Mouse (Mus musculus) liver, embryonic 14.5 days (tissue): ENCODE measurements around the gene Ptpn13. TPM values are rescaled to one million over a fixed set of nuclear protein-coding genes. Genes with fewer than 3 reads are reported as not detected.

Source experiments
- ATAC-seq: fragments of 200-750 bp; cut with Nextera tagmentation; 2 replicates; pipeline ENCODE4 v1.8.0; 2017; ENCODE audit warnings: moderate number of reproducible peaks, mild to moderate bottlenecking, moderate library complexity; ENCODE audit not compliant: insufficient read depth
- DNase-seq, 3 experiments: peaks; one replicate each; pipeline ENCODE4 v3.0.0-alpha.2; 2012 to 2013; ENCODE audit warnings: low read depth in 3 of 3, low spot score in 3 of 3
- H3K27ac ChIP-seq: fragments of 300-500 bp; sonication (generic); 2 replicates; pipeline ENCODE4 v1.5.1; 2014; ENCODE audit warnings: moderate library complexity, mild to moderate bottlenecking, control low read depth, inconsistent platforms
- H3K27me3 ChIP-seq: fragments of 300-500 bp; sonication (generic); 2 replicates; pipeline ENCODE4 v1.6.1; 2014; ENCODE audit warnings: mild to moderate bottlenecking, low read length, moderate library complexity; ENCODE audit not compliant: control insufficient read depth, insufficient read depth
- H3K36me3 ChIP-seq: fragments of 300-500 bp; sonication (generic); replicated peaks from 2 replicates; pipeline ENCODE4 v1.6.1; 2014; ENCODE audit warnings: low read depth; ENCODE audit not compliant: control insufficient read depth, insufficient read depth
- H3K4me1 ChIP-seq, 2 experiments: fragments of 200-500 bp in 1 of 2; fragments of 300-500 bp in 1 of 2; sonication (generic) in 1 of 2; replicated peaks; 2 replicates each; pipeline ENCODE4 v1.6.1; 2012 to 2014; ENCODE audit warnings: antibody characterized with exemption in 1 of 2, inconsistent platforms in 1 of 2, low read length in 1 of 2; ENCODE audit not compliant: control insufficient read depth in 2 of 2, insufficient read depth in 2 of 2
- H3K4me2 ChIP-seq: fragments of 300-500 bp; sonication (generic); 2 replicates; pipeline ENCODE4 v1.6.1; 2014; ENCODE audit warnings: low read depth, mild to moderate bottlenecking, control low read depth, moderate library complexity
- H3K4me3 ChIP-seq, 2 experiments: fragments of 200-500 bp in 1 of 2; fragments of 300-500 bp in 1 of 2; sonication (generic) in 1 of 2; 2 replicates each; pipeline ENCODE4 v1.5.1; 2012 to 2014; ENCODE audit warnings: low read depth in 2 of 2, low read length in 2 of 2, mild to moderate bottlenecking in 2 of 2, control low read depth in 1 of 2, inconsistent platforms in 1 of 2, moderate library complexity in 1 of 2; ENCODE audit not compliant: insufficient read depth in 1 of 2
- H3K9ac ChIP-seq: fragments of 300-500 bp; sonication (generic); replicated peaks from 2 replicates; pipeline ENCODE4 v1.6.1; 2014; ENCODE audit warnings: mild to moderate bottlenecking, control low read depth, moderate library complexity
- H3K9me3 ChIP-seq: fragments of 300-500 bp; sonication (generic); 2 replicates; pipeline ENCODE4 v1.6.1; 2016; ENCODE audit warnings: low read length, mixed read lengths; ENCODE audit not compliant: control insufficient read depth
- CTCF ChIP-seq: IDR thresholded peaks from 2 replicates; pipeline ENCODE4 v1.5.1; 2016; ENCODE audit warnings: antibody characterized with exemption, low read depth, control low read depth
- EP300 ChIP-seq: IDR thresholded peaks from 2 replicates; pipeline ENCODE4 v1.6.1; 2016; ENCODE audit warnings: antibody characterized with exemption, low read depth
- WGBS: fragments of 180-500 bp; shearing (Covaris S2); extraction: QIAGEN DNeasy Blood & Tissue Kit; methylation state at CpG from one replicate; pipeline ENCODE4 v1.1.7; 2014; ENCODE audit not compliant: insufficient replicate concordance; 5-methylcytosine and 5-hydroxymethylcytosine counted together
- polyA plus RNA-seq, 2 experiments: library from polyadenylated mRNA; depleted of rRNA in 1 of 2; stranded (reverse) in 1 of 2; unstranded in 1 of 2; fragments of >200 nt; fragmentation: Nextera tagmentation in 1 of 2; extraction: Ambion mirVana in 1 of 2; gene quantifications; 2 replicates each; pipeline versions ENCODE4 v1.2.1 to v1.2.3; 2012 to 2014

Gene Ptpn13
- polyA plus RNA-seq, 2 experiments: 0.53 to 1.0 TPM

DNA sequence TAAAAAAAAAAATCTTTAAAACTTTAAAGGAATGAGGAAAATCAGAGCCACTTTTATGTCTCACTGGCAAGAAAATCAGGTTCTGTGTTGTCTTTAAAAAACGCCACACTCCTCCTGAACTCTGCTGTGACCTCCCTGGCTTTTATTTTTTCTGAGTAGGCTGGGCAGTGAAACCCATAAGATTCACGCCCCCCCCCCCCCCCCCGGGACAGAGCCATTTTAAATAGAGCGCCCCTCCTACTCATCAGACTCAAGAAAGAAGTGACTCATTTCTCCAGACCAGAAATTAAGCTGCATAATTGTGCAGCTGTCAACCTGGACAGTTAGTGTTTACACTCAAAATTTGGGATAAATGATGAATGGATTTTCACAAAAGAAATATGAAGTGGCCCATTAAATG, 31.8 kb upstream of the Ptpn13 start:
- DNase-seq (no peak), ATAC-seq (no peak)
- no peak overlapping the region for H3K4me3 ChIP-seq
- no peak overlapping the region for H3K4me2 ChIP-seq
- H3K9ac ChIP-seq: no peak overlapping the region
- no peaks in the 10 kb centered on the region for H3K27me3 ChIP-seq
- H3K4me1 ChIP-seq: no peaks in the 10 kb centered on the region
- TF ChIP-seq CTCF: no peak
- TF ChIP-seq EP300: no peak
- H3K27ac ChIP-seq: no peak overlapping the region
- H3K36me3 ChIP-seq: no peaks in the 10 kb centered on the region
- H3K9me3 ChIP-seq: no peaks in the 10 kb centered on the region
- WGBS: 27% methylated on average over 4 of the region's 4 CpGs

GRCm38 (mm10) chr5:103393752-103394151, 31.2 kb upstream of the Ptpn13 start:
- H3K9ac ChIP-seq: no peak overlapping the region
- H3K4me3 ChIP-seq: no peak overlapping the region
- no peak overlapping the region for H3K27ac ChIP-seq
- H3K4me2 ChIP-seq: no peak overlapping the region
- WGBS: 74% methylated on average over 16 of the region's 16 CpGs
- DNase-seq (no peak), ATAC-seq (no peak)
- no peaks in the 10 kb centered on the region for H3K4me1 ChIP-seq
- no peaks in the 10 kb centered on the region for H3K27me3 ChIP-seq
- no peaks in the 10 kb centered on the region for H3K36me3 ChIP-seq
- TF ChIP-seq CTCF: no peak
- no peak for TF ChIP-seq EP300
- H3K9me3 ChIP-seq: no peaks in the 10 kb centered on the region

DNA sequence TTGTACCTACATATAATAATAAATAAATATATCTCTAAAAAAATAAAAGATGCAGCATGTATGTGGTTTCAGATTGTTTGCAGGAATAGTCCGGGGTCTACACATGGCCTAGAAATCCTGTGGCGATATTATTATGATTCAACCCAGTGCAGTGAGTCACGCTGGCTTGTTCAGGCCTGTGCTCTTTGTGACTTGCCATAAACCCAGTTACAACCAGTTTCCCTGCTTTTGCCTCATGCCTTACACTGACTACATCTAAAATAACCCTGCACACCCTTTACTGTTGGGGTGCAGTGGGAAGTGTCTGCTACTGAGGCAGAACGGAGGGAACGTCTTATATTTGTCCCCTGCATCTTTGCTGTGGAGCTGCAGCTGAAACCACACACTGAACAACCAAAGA, 29.3 kb upstream of the Ptpn13 start:
- no peak overlapping the region for H3K4me2 ChIP-seq
- no peak for TF ChIP-seq EP300
- no peak for TF ChIP-seq CTCF
- no peak for DNase-seq
- H3K4me1 ChIP-seq: no peaks in the 10 kb centered on the region
- H3K9me3 ChIP-seq: no peaks in the 10 kb centered on the region
- no peak overlapping the region for H3K4me3 ChIP-seq
- no peak overlapping the region for H3K9ac ChIP-seq
- no peaks in the 10 kb centered on the region for H3K27me3 ChIP-seq
- ATAC-seq: no peak
- 73% methylated on average over 5 of the region's 5 CpGs for WGBS
- no peaks in the 10 kb centered on the region for H3K36me3 ChIP-seq
- H3K27ac ChIP-seq: no peak overlapping the region

- DNase-seq: no peak
- H3K9me3 ChIP-seq: no peaks in the 10 kb centered on the region
- WGBS: 65% methylated on average over 4 of the region's 4 CpGs
- no peak for ATAC-seq
- H3K4me2 ChIP-seq: no peak overlapping the region
- TF ChIP-seq CTCF: no peak
- TF ChIP-seq EP300: no peak
- H3K36me3 ChIP-seq: no peaks in the 10 kb centered on the region
- H3K4me3 ChIP-seq: no peak overlapping the region
- H3K9ac ChIP-seq: no peak overlapping the region
- H3K27me3 ChIP-seq: no peaks in the 10 kb centered on the region
- H3K4me1 ChIP-seq: no peaks in the 10 kb centered on the region
- H3K27ac ChIP-seq: no peak overlapping the region
Measured at GRCm38 (mm10) chr5:103397429-103397828, 27.6 kb upstream of the Ptpn13 start.

DNA sequence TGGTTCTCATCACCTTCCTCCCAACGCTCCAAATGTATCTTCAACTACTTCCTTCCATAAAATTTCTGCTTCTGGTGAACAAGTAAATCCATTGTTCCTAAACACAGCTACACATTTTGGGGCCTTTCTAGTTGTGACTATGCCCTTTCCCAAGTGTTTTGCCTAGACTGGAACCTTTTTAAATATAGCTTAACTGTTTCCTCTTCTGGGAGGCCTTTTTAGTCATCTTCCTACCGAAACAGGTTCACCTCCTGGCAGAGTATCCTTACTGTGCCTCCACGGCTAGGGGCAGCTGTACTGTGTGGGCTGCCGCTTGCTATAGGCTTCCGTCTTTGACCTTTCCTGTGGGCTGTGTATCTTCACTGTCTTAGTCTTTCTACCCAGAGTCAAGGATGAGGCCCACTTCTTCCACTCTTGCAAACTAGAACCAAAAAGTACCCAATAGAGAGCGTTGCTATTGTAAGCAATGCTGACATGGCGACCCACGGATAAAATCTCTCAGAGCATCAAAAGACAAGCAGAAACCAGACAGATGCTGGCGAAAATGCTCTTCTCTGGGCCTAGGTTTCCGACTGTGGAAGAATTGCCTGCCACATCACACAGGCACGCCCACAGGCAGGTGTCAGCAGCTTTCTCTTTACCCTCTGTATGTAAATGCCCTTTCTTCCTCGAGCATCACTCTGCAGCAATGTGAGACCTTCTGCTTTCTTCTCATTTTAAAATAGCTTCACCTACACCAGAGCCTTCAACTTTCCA, 20.6 kb upstream of the Ptpn13 start:
- H3K27me3 ChIP-seq: no peaks in the 10 kb centered on the region
- WGBS: 72% methylated on average over 12 of the region's 12 CpGs
- no peak overlapping the region for H3K9ac ChIP-seq
- H3K27ac ChIP-seq: no peak overlapping the region
- H3K9me3 ChIP-seq: no peaks in the 10 kb centered on the region
- H3K4me2 ChIP-seq: no peak overlapping the region
- TF ChIP-seq CTCF (no peak), EP300 (no peak)
- H3K4me3 ChIP-seq: no peak overlapping the region
- ATAC-seq (no peak), DNase-seq (no peak)
- no peaks in the 10 kb centered on the region; a peak in 1 of 4 replicates for H3K4me1 ChIP-seq
- H3K36me3 ChIP-seq: no peaks in the 10 kb centered on the region
